8 mouse cellular contexts compared by ENCODE assay signal in the genomic region with DNA sequence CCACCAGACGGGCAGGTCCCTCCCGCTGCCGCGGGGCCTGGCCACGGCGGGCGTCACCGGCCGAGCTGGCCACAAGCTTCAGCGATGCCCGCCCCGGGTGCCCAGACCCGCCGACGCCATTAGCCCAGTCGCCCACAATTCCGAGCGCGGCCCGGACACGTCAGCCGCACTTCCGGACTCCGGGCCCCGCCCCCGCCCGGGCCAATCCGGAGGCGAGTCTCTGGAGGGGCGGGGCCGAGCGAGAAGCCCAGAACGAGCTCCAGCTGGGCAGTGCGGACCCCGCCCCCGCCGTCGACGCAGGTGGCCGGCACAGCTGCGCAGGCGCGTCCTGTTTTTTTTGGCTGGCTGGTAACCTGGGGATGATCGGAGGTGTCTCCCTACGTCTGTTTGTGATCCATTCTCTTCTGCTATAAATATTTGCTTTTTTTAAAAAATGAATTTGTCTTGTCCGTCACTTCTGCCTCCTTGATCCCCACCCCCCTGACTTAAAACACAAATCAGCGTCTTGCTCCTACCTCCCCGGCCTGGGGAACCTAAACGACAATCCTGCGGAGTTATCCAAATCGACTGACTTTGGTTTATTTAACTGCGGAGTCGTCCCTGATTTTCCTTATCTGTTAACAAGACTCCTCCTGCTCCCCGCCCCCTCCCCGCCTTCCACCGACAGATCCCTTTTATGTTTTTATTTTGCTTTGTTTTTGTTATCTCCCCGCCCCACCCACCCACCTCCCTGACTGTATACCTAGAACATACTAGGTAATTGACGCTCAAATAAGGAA. TPM values are rescaled to one million over a fixed set of nuclear protein-coding genes. Genes with fewer than 3 reads are reported as not detected.
A peak's percentile ranks its signal among the peaks of the same experiment; 100 is the strongest.
DNase-seq lines count a peak whose midpoint lies in the region; ATAC-seq and TF ChIP-seq lines count a peak whose summit lies in the region.

Mon2 (minus strand) TSS at position 261 of the 779 bp plus-strand sequence.

- TF ChIP-seq RAD21 in MEL (IDR thresholded peaks at IDR 0.05; ENCODE audit: low read depth, low read length): no peak

- H3K36me3 ChIP-seq in MEL (ENCODE audit: control insufficient read depth in 1 of 2, insufficient read depth in 2 of 2, low read length in 2 of 2): peaks cover 0 to 11% of the 10 kb centered on the region in 2 experiments; a peak in 3 of 4 replicates
- no peaks in the 10 kb centered on the region for H3K36me3 ChIP-seq in lung, embryonic 16.5 days (ENCODE audit: control insufficient read depth, insufficient read depth, low read length)

- TF ChIP-seq CTCF in MEL (IDR thresholded peaks at IDR 0.05 in 2 of 3, conservative IDR thresholded peaks at IDR 0.05 in 1 of 3; ENCODE audit: control insufficient read depth in 1 of 3, insufficient read depth in 1 of 3, low read depth in 2 of 3, low read length in 3 of 3, poor library complexity in 1 of 3, severe bottlenecking in 1 of 3): no peak
- TF ChIP-seq CTCF in cerebellum, adult 2 months (IDR thresholded peaks at IDR 0.05; ENCODE audit: borderline replicate concordance, insufficient read depth, low read depth, low read length): no peak

- H3K27me3 ChIP-seq in MEL (ENCODE audit: control insufficient read depth in 1 of 2, insufficient read depth in 2 of 2, low read length in 2 of 2): no peaks in the 10 kb centered on the region; a peak in 1 of 4 replicates
- no peaks in the 10 kb centered on the region for H3K27me3 ChIP-seq in cerebellum, adult 2 months (ENCODE audit: control insufficient read depth, insufficient read depth, low read length)
- no peaks in the 10 kb centered on the region for H3K27me3 ChIP-seq in lung, embryonic 16.5 days (ENCODE audit: control insufficient read depth, insufficient read depth, low read depth, low read length)

- no peak for TF ChIP-seq EP300 in MEL (IDR thresholded peaks at IDR 0.05; ENCODE audit: low read depth in 1 of 2, low read length in 2 of 2)

- peak; percentile 95 for DNase-seq in MEL (ENCODE audit: low read depth, low spot score)
- DNase-seq in cerebellum, adult 2 months: peak; percentile 96 to 98
- DNase-seq in forelimb bud, embryonic 11.5 days (ENCODE audit: low read depth, low spot score): peak; percentile 89
- peak; percentile 83 for DNase-seq in layer of hippocampus, adult 9-10 months (ENCODE audit: low spot score)
- peak; percentile 79 for DNase-seq in ovary, postnatal 10 days (ENCODE audit: low spot score)
- DNase-seq in thymus, postnatal 10 days (ENCODE audit: low spot score in 2 of 2): peak; percentile 91 to 96

- ATAC-seq in hematopoietic stem cell, adult 5-6 weeks (replicated peaks in 1 of 2; ENCODE audit: insufficient read depth in 1 of 2, low FRiP score in 2 of 2, low TSS enrichment in 1 of 2, low read depth in 1 of 2, poor library complexity in 2 of 2, severe bottlenecking in 2 of 2): peak; percentile 97 to 98
- ATAC-seq in lung, embryonic 16.5 days (ENCODE audit: low read depth): peak; percentile 99

- no peak within 1 kb of the TSS; the same call in 1 of the 2 replicates for H3K27ac ChIP-seq in MEL (ENCODE audit: control insufficient read depth, low read depth, low read length)
- H3K27ac ChIP-seq in cerebellum, adult 2 months (ENCODE audit: insufficient read depth, low read length): peak within 1 kb of the TSS; percentile 87; the same call in 1 of the 2 replicates
- peak within 1 kb of the TSS; percentile 74 for H3K27ac ChIP-seq in lung, embryonic 16.5 days (ENCODE audit: low read length)

- H3K4me3 ChIP-seq in MEL (ENCODE audit: control insufficient read depth in 1 of 2, insufficient read depth in 1 of 2, low read depth in 2 of 2, low read length in 2 of 2): peak within 1 kb of the TSS; percentile 85 to 95
- H3K4me3 ChIP-seq in cerebellum, adult 2 months (replicated peaks; ENCODE audit: insufficient read depth, low read depth, low read length): peak within 1 kb of the TSS; percentile 98
- peak within 1 kb of the TSS; percentile 97 for H3K4me3 ChIP-seq in lung, embryonic 16.5 days (ENCODE audit: low read length)

- H3K4me2 ChIP-seq in lung, embryonic 16.5 days (ENCODE audit: low read depth, low read length): peak within 1 kb of the TSS; percentile 84

- WGBS in cerebellum, adult 2 months: 1% methylated on average over 53 of the region's 58 CpGs
- WGBS in lung, embryonic 16.5 days: under 1% methylated on average over 57 of the region's 58 CpGs

- H3K9ac ChIP-seq in MEL (ENCODE audit: control insufficient read depth, low read depth, low read length, poor library complexity, severe bottlenecking): peak within 1 kb of the TSS; percentile 91
- peak within 1 kb of the TSS; percentile 93 for H3K9ac ChIP-seq in lung, embryonic 16.5 days (ENCODE audit: low read length)

- H3K4me1 ChIP-seq in MEL (ENCODE audit: control insufficient read depth in 1 of 2, insufficient read depth in 2 of 2, low read length in 2 of 2): peaks cover 4 to 9% of the 10 kb centered on the region in 2 experiments
- no peaks in the 10 kb centered on the region; the same call in 1 of the 2 replicates for H3K4me1 ChIP-seq in cerebellum, adult 2 months (ENCODE audit: control insufficient read depth, insufficient read depth, low read length)
- peaks cover 11% of the 10 kb centered on the region for H3K4me1 ChIP-seq in lung, embryonic 16.5 days (replicated peaks; ENCODE audit: control insufficient read depth, insufficient read depth, low read length)

- no peaks in the 10 kb centered on the region for H3K9me3 ChIP-seq in MEL (replicated peaks; ENCODE audit: insufficient read depth, low read length)
- H3K9me3 ChIP-seq in lung, embryonic 16.5 days (ENCODE audit: control insufficient read depth, low read length): no peaks in the 10 kb centered on the region

- H3K79me2 ChIP-seq in MEL (ENCODE audit: control insufficient read depth, insufficient read depth, low read length, poor library complexity): peaks cover 24% of the 10 kb centered on the region

- TF ChIP-seq POLR2A in MEL (IDR thresholded peaks at IDR 0.05; ENCODE audit: control insufficient read depth in 1 of 2, insufficient read depth in 1 of 2, low read depth in 1 of 2, low read length in 2 of 2, poor library complexity in 1 of 2): peak; percentile 67 to 84
- peak; percentile 68; the same call in 1 of the 2 replicates for TF ChIP-seq POLR2A in cerebellum, adult 2 months (IDR thresholded peaks at IDR 0.05; ENCODE audit: borderline replicate concordance, insufficient read depth, low read length)

TF ChIP-seq in MEL, 35 proteins besides CTCF, POLR2A, EP300 and RAD21 (continues in another document):
- TF ChIP-seq E2F4 (IDR thresholded peaks at IDR 0.05; ENCODE audit: borderline replicate concordance, low read depth, low read length): no peak
- TF ChIP-seq USF1 (IDR thresholded peaks at IDR 0.05; ENCODE audit: low read depth, low read length): no peak
- no peak for TF ChIP-seq ZC3H11A (IDR thresholded peaks at IDR 0.05; ENCODE audit: low read depth, low read length)
- no peak for TF ChIP-seq UBTF (IDR thresholded peaks at IDR 0.05; ENCODE audit: borderline replicate concordance, insufficient read depth, low read depth, low read length)
- TF ChIP-seq CHD1 (IDR thresholded peaks at IDR 0.05; ENCODE audit: low read depth, low read length): no peak; the same call in 1 of the 2 replicates
- no peak for TF ChIP-seq MAX (IDR thresholded peaks at IDR 0.05; ENCODE audit: low read length)
- no peak for TF ChIP-seq ZKSCAN1 (IDR thresholded peaks at IDR 0.05; ENCODE audit: low read depth, low read length)
- no peak for TF ChIP-seq TAL1 (IDR thresholded peaks at IDR 0.05; ENCODE audit: low read length)
- TF ChIP-seq NRF1 (IDR thresholded peaks at IDR 0.05; ENCODE audit: insufficient read depth, low read depth, low read length, poor library complexity, severe bottlenecking): peak; percentile 88
- peak; percentile 90 for TF ChIP-seq SIN3A (IDR thresholded peaks at IDR 0.05; ENCODE audit: low read length)
- peak; percentile 76; the same call in 1 of the 2 replicates for TF ChIP-seq ZNF384 (IDR thresholded peaks at IDR 0.05; ENCODE audit: low read depth, low read length)
- peak; percentile 51 for TF ChIP-seq RCOR1 (IDR thresholded peaks at IDR 0.05; ENCODE audit: low read depth, low read length)
- peak; percentile 65 for TF ChIP-seq NELFE (IDR thresholded peaks at IDR 0.05; ENCODE audit: low read depth, low read length)
- no peak for TF ChIP-seq MYB (IDR thresholded peaks at IDR 0.05; ENCODE audit: low read depth, low read length)
- TF ChIP-seq SMC3 (IDR thresholded peaks at IDR 0.05; ENCODE audit: low read depth, low read length): no peak
- peak; percentile 71 for TF ChIP-seq ETS1 (IDR thresholded peaks at IDR 0.05; ENCODE audit: low read depth, low read length)
- 0 out of 2 replicates have a peak, but pooled peaks have one; percentile 47 for TF ChIP-seq MXI1 (IDR thresholded peaks at IDR 0.05; ENCODE audit: low read depth, low read length)
- no peak for TF ChIP-seq TBP (IDR thresholded peaks at IDR 0.05; ENCODE audit: low read depth, low read length)
- TF ChIP-seq KAT2A (conservative IDR thresholded peaks at IDR 0.05; ENCODE audit: low read depth, low read length): no peak
- no peak for TF ChIP-seq MEF2A (IDR thresholded peaks at IDR 0.05; ENCODE audit: extremely low read depth, insufficient replicate concordance, low read depth, low read length, poor library complexity, severe bottlenecking)
- no peak; the same call in 1 of the 2 replicates for TF ChIP-seq POLR2AphosphoS2 (IDR thresholded peaks at IDR 0.05; ENCODE audit: low read length)
- no peak for TF ChIP-seq GABPA (IDR thresholded peaks at IDR 0.05; ENCODE audit: low read depth, low read length)
- no peak for TF ChIP-seq BHLHE40 (IDR thresholded peaks at IDR 0.05; ENCODE audit: borderline replicate concordance, low read depth, low read length)
- no peak for TF ChIP-seq MAFK (IDR thresholded peaks at IDR 0.05; ENCODE audit: borderline replicate concordance, low read depth, low read length)
- TF ChIP-seq USF2 (IDR thresholded peaks at IDR 0.05; ENCODE audit: borderline replicate concordance in 1 of 2, insufficient read depth in 1 of 2, low read depth in 1 of 2, low read length in 2 of 2): no peak
- peak; percentile 38; the same call in 1 of the 2 replicates for TF ChIP-seq TCF12 (IDR thresholded peaks at IDR 0.05; ENCODE audit: low read depth, low read length)
- peak; percentile 50; the same call in 1 of the 2 replicates for TF ChIP-seq ZMIZ1 (IDR thresholded peaks at IDR 0.05; ENCODE audit: low read depth, low read length)
- TF ChIP-seq CHD2 (IDR thresholded peaks at IDR 0.05; ENCODE audit: low read length): no peak
- TF ChIP-seq JUND (IDR thresholded peaks at IDR 0.05; ENCODE audit: low read depth, low read length): no peak

RNA-seq across cellular contexts. Expression of gene Mon2, which starts in this region (rescaled TPM):
- total RNA-seq in MEL (2012; rRNA removed): 32.1 and 33.8 TPM in 2 replicates
- 10 to 100 TPM in 1 of 2 experiments, not detected in 1; 38.6 TPM for polyA plus RNA-seq in MEL (2012; ENCODE audit: insufficient read depth in 1 of 2, insufficient read length in 2 of 2, low read depth in 1 of 2, low replicate concordance in 2 of 2, missing spikeins in 1 of 2)
- polyA plus RNA-seq in cerebellum, adult 2 months (2012; rRNA removed): 64.1 and 67.2 TPM in 2 replicates
- total RNA-seq in hematopoietic stem cell, adult 5-6 weeks (2017): 57.0 and 69.5 TPM in 2 replicates
- polyA plus RNA-seq in lung, embryonic 16.5 days (2015; fragmentation: Nextera tagmentation; extraction: Ambion mirVana): 16.2 and 19.3 TPM in 2 replicates
